Mouse (Mus musculus): Measurements from ENCODE around the gene Slc8a1.

GRCm38 (mm10) chr17:81698789-81699188 is 39.4 kb downstream of the Slc8a1 start:
- no peak for TF ChIP-seq EP300 (IDR thresholded peaks at IDR 0.05; ENCODE audit: low read depth)
- TF ChIP-seq CTCF (IDR thresholded peaks at IDR 0.05; ENCODE audit: low read depth) = no peak

All from liver, postnatal 0 days (tissue).